In the genomic region with DNA sequence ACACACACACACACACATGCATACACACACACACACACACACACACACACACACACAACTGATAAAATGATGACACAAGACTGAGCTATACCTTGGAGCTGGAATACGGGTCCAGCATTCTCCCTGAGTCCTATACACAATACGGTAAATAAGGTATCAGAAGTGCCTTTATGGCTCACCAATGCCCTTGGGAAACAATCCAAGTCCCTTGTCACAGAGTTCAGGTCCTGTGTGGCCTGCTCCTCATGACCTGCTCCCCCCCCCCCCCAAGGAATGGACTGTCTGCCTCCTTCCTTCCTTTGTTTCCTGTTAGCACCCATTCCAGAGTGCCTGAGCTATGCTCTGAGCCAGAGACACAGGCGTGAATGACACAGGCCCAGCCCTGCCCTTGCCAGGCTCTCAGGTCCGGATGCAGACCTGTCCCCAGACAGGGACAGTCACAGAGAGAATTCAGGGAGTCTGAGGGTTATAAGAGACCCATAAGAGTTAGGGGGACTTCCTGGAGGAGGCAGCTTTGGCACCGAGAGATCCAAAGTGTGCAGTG, we compare ENCODE assay signal across 17 mouse cellular contexts. TPM values are rescaled to one million over a fixed set of nuclear protein-coding genes. Genes with fewer than 3 reads are reported as not detected.
DNase-seq lines count a peak whose midpoint lies in the region; ATAC-seq and TF ChIP-seq lines count a peak whose summit lies in the region.
"Had no signal": no experiment of that assay in that cellular context is flagged by ENCODE, and none has a peak within 500 bp of the region (broad histone marks: within the 10 kb centered on the region; RNA-seq: fewer than 3 reads in every experiment).

No protein-coding gene starts in this region.

- no peaks in the 10 kb centered on the region for H3K36me3 ChIP-seq in liver, adult 2 months (ENCODE audit: control insufficient read depth, insufficient read depth, low read length)
- H3K36me3 ChIP-seq in liver, embryonic 15.5 days (replicated peaks): no peaks in the 10 kb centered on the region
- H3K36me3 ChIP-seq: embryonic facial prominence, embryonic 10.5 days; heart, embryonic 13.5 days; hindbrain, embryonic 10.5 days; limb, embryonic 15.5 days had no signal

- no peak for TF ChIP-seq POLR2A in liver, adult 2 months (IDR thresholded peaks at IDR 0.05; ENCODE audit: extremely low read depth, insufficient read depth, low read length)

- DNase-seq in adrenal gland, adult 2 months: peak; percentile 41
- DNase-seq in adrenal gland, postnatal 4 days (ENCODE audit: low spot score in 2 of 2): no peak
- no peak for DNase-seq in liver, adult 2 months (ENCODE audit: extremely low read depth, low read depth, low spot score)
- DNase-seq in liver: no peak
- peak; percentile 55 for DNase-seq in kidney, postnatal 10 days
- no peak for DNase-seq in urinary bladder, postnatal 10 days (ENCODE audit: low spot score)
- DNase-seq in neural tube, embryonic 10.5 days (ENCODE audit: extremely low spot score, low spot score): no peak
- DNase-seq: cerebellum, adult 2 months; right cerebral cortex, postnatal 25 days had no signal

- 0 out of 2 replicates have a peak, but pooled peaks have one; percentile 16 for ATAC-seq in liver, embryonic 15.5 days (ENCODE audit: insufficient read depth)
- ATAC-seq: forebrain, embryonic 14.5 days had no signal

- no peaks in the 10 kb centered on the region for H3K4me1 ChIP-seq in liver, adult 2 months (ENCODE audit: control insufficient read depth, insufficient read depth, low read length)
- H3K4me1 ChIP-seq in liver, embryonic 15.5 days (replicated peaks): peaks cover 15% of the 10 kb centered on the region

- peak overlapping the region; percentile 30 for H3K9ac ChIP-seq in liver, adult 2 months (ENCODE audit: low read depth, low read length)
- no peak overlapping the region for H3K9ac ChIP-seq in liver, embryonic 15.5 days
- H3K9ac ChIP-seq: heart, embryonic 13.5 days; limb, embryonic 15.5 days had no signal

- H3K4me3 ChIP-seq in liver, adult 2 months (ENCODE audit: insufficient read depth, low read depth, low read length): no peak overlapping the region
- no peak overlapping the region for H3K4me3 ChIP-seq in liver, embryonic 15.5 days (replicated peaks)
- H3K4me3 ChIP-seq: embryonic facial prominence, embryonic 10.5 days; heart, embryonic 13.5 days; hindbrain, embryonic 10.5 days; limb, embryonic 15.5 days had no signal

- peaks cover 4% of the 10 kb centered on the region; the same call in 1 of the 2 replicates for H3K27me3 ChIP-seq in liver, adult 2 months (ENCODE audit: control insufficient read depth, insufficient read depth, low read length)
- peaks cover 60% of the 10 kb centered on the region for H3K27me3 ChIP-seq in liver, embryonic 15.5 days

- no peak for TF ChIP-seq CTCF in liver, adult 2 months (IDR thresholded peaks at IDR 0.05; ENCODE audit: low read depth, low read length)

- H3K79me2 ChIP-seq in liver, adult 2 months (ENCODE audit: control insufficient read depth, insufficient read depth, low read length): no peaks in the 10 kb centered on the region

- H3K9me3 ChIP-seq in liver, embryonic 15.5 days (replicated peaks): no peaks in the 10 kb centered on the region
- H3K9me3 ChIP-seq: embryonic facial prominence, embryonic 10.5 days; heart, embryonic 13.5 days; hindbrain, embryonic 10.5 days; limb, embryonic 15.5 days had no signal

- WGBS in liver, adult 2 months: 67% methylated on average over 5 of the region's 5 CpGs
- WGBS in liver, embryonic 15.5 days (ENCODE audit: insufficient replicate concordance): 51% methylated on average over 5 of the region's 5 CpGs

- peak overlapping the region; percentile 71 for H3K27ac ChIP-seq in liver, adult 2 months (replicated peaks; ENCODE audit: insufficient read depth, low read depth, low read length)
- H3K27ac ChIP-seq in liver, embryonic 15.5 days (replicated peaks): no peak overlapping the region
- H3K27ac ChIP-seq: embryonic facial prominence, embryonic 10.5 days; heart, embryonic 13.5 days; hindbrain, embryonic 10.5 days; limb, embryonic 15.5 days; stomach, postnatal 0 days had no signal

- no peak overlapping the region for H3K4me2 ChIP-seq in liver, embryonic 15.5 days
- H3K4me2 ChIP-seq: heart, embryonic 13.5 days; limb, embryonic 15.5 days; midbrain, embryonic 11.5 days had no signal

RNA-seq across cellular contexts. Expression of a gene that starts 3.5 kb away (rescaled TPM):
- 10 to 100 TPM; 31.9 to 58.8 TPM for total RNA-seq in adrenal gland, adult 2 months (2021)
- 55.3 and 57.9 TPM in 2 replicates for polyA plus RNA-seq in adrenal gland, adult 2 months (2012; rRNA removed)
- 10 to 100 TPM; 26.7 to 28.7 TPM for total RNA-seq in adrenal gland, postnatal 4 days (2021)
- total RNA-seq in liver, adult 2 months (2014; rRNA removed): 2.1 and 2.2 TPM in 2 replicates
- 5.1 and 5.8 TPM in 2 replicates for polyA plus RNA-seq in liver, adult 2 months (2012; rRNA removed)
- 0.85 and 1.2 TPM in 2 replicates for polyA plus RNA-seq in liver, embryonic 15.5 days (2015; fragmentation: Nextera tagmentation; extraction: Ambion mirVana)

RNA-seq across cellular contexts. Expression of a gene that starts 8.1 kb away (rescaled TPM):
- 10 to 100 TPM; 40.5 to 56.8 TPM for total RNA-seq in adrenal gland, adult 2 months (2021)
- 71.6 and 79.0 TPM in 2 replicates for polyA plus RNA-seq in adrenal gland, adult 2 months (2012; rRNA removed)
- 10 to 100 TPM; 47.7 to 51.6 TPM for total RNA-seq in adrenal gland, postnatal 4 days (2021)
- 1.8 and 2.8 TPM in 2 replicates for total RNA-seq in liver, adult 2 months (2014; rRNA removed)
- polyA plus RNA-seq in liver, adult 2 months (2012; rRNA removed): 4.9 and 6.4 TPM in 2 replicates
- 1.2 and 1.6 TPM in 2 replicates for polyA plus RNA-seq in liver, embryonic 15.5 days (2015; fragmentation: Nextera tagmentation; extraction: Ambion mirVana)

RNA-seq across cellular contexts. Expression of a gene that starts 41.5 kb away (rescaled TPM):
- total RNA-seq in adrenal gland, adult 2 months (2021): 10 to 100 TPM in 1 of 2 experiments, 1 to 10 TPM in 1; 9.8 to 13.2 TPM
- 31.9 and 37.2 TPM in 2 replicates for polyA plus RNA-seq in adrenal gland, adult 2 months (2012; rRNA removed)
- total RNA-seq in adrenal gland, postnatal 4 days (2021): 1 to 10 TPM; 7.7 to 8.1 TPM
- total RNA-seq in liver, adult 2 months (2014; rRNA removed): 2.8 and 3.9 TPM in 2 replicates
- 6.2 and 7.3 TPM in 2 replicates for polyA plus RNA-seq in liver, adult 2 months (2012; rRNA removed)
- 0.79 and 1.1 TPM in 2 replicates for polyA plus RNA-seq in liver, embryonic 15.5 days (2015; fragmentation: Nextera tagmentation; extraction: Ambion mirVana)

RNA-seq across cellular contexts. Expression of a gene that starts 41.5 kb away (rescaled TPM):
- total RNA-seq in adrenal gland, adult 2 months (2021): 10 to 100 TPM; 70.2 to 81.4 TPM
- 253 and 254 TPM in 2 replicates for polyA plus RNA-seq in adrenal gland, adult 2 months (2012; rRNA removed)
- total RNA-seq in adrenal gland, postnatal 4 days (2021): 10 to 100 TPM; 67.0 to 76.7 TPM
- 19.9 and 25.5 TPM in 2 replicates for total RNA-seq in liver, adult 2 months (2014; rRNA removed)
- polyA plus RNA-seq in liver, adult 2 months (2012; rRNA removed): 58.0 and 58.2 TPM in 2 replicates
- 41.2 and 42.0 TPM in 2 replicates for polyA plus RNA-seq in liver, embryonic 15.5 days (2015; fragmentation: Nextera tagmentation; extraction: Ambion mirVana)

RNA-seq across cellular contexts. Expression of a gene that starts 51.0 kb away (rescaled TPM):
- total RNA-seq in adrenal gland, adult 2 months (2021): under 1 TPM in 1 of 2 experiments, not detected in 1; 0.14 TPM
- polyA plus RNA-seq in adrenal gland, adult 2 months (2012; rRNA removed): 0.38 and 0.64 TPM in 2 replicates
- total RNA-seq in adrenal gland, postnatal 4 days (2021): under 1 TPM; 0.17 to 0.28 TPM
- total RNA-seq in liver, adult 2 months (2014; rRNA removed): not detected in 2 replicates
- not detected in 2 replicates for polyA plus RNA-seq in liver, adult 2 months (2012; rRNA removed)
- not detected in 2 replicates for polyA plus RNA-seq in liver, embryonic 15.5 days (2015; fragmentation: Nextera tagmentation; extraction: Ambion mirVana)
- polyA plus RNA-seq: heart, embryonic 13.5 days; midbrain, embryonic 11.5 days had no signal

Comparison
In these comparisons a context has a peak if more than half of its experiments do, and no peak if none do; other contexts are left out.
1. DNase-seq: peak in adrenal gland, adult 2 months (single experiment) and kidney, postnatal 10 days (single experiment); none in adrenal gland, postnatal 4 days (0 of 2), liver, adult 2 months (single experiment), liver (single experiment), urinary bladder, postnatal 10 days (single experiment) and neural tube, embryonic 10.5 days (single experiment).
2. RNA of a gene that starts 8.1 kb away (total RNA-seq): 40.5 to 56.8 TPM in adrenal gland, adult 2 months and 47.7 to 51.6 TPM in adrenal gland, postnatal 4 days; 1.8 to 2.8 TPM in liver, adult 2 months; every median in the first group is over 10 times any median in the second.